Mouse (Mus musculus): ENCODE measurements at regions not wholly inside any gene's neighbourhood (a gene's known extent, or its start where the extent isn't known, plus 50 kb on each side); places are given as distances from the start of the nearest gene placed in this dataset.

DNA sequence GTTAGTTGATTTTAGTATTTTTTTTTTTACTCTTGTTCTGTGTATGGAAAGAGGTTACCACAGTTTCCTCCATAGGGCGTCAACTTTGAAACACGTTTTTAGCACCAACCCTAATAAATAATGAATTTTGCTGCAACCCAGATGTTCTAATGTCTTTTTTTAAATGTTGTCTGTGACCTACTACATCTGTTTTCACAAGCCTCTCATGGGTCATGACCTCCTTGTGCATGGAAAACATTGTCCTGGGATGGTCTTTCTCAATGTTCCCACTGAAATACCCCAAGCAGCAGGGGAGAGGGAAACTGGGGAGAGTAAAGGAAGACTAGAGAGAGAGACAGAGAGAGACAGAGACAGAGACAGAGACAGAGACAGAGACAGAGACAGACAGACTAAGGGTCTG, 67.2 kb upstream of the Btg1 start:
- TF ChIP-seq GATA4 (IDR thresholded peaks at IDR 0.05; ENCODE audit: insufficient replicate concordance, low read length), result no peak

DNA sequence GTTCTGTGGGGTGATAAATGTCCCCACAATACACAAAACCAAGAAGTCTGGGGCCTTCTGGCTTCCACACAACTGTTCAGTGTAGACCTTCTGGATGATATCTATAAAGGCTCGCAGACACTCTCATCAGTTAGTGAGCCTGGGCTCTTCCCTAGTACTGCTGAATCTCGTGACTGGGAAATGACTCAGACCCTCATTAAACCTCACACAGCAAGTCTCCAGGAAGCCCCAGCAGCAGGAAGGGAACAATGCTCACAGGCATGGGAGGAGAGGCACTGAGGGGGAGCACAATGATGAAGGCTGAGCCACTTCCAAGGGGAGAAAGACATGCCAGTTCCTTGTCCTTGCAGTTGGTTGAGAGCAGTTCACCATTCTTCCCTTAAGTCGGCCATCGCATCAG, 66.5 kb upstream of the Btg1 start:
- TF ChIP-seq GATA4 (IDR thresholded peaks at IDR 0.05; ENCODE audit: insufficient replicate concordance, low read length), result no peak

DNA sequence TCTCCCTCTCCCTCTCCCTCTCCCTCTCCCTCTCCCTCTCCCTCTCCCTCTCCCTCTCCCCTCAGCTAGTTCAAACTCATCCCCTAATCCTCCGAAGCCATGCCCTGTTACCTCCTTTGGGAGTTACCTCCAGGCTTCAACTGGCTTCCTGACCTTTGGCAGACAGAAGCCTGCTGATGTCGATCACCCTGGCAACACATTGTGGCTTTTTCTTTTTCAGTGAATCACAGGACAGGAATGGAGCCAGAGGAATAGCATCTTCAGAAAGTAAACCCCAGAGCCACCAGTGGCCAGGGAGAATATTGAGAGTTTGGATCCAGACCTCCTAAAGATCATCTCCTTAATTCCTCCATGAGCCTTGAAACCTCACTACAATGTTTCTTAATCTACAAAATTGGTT, 59.5 kb upstream of the Btg1 start:
- TF ChIP-seq GATA4 (IDR thresholded peaks at IDR 0.05; ENCODE audit: insufficient replicate concordance, low read length), result no peak

DNA sequence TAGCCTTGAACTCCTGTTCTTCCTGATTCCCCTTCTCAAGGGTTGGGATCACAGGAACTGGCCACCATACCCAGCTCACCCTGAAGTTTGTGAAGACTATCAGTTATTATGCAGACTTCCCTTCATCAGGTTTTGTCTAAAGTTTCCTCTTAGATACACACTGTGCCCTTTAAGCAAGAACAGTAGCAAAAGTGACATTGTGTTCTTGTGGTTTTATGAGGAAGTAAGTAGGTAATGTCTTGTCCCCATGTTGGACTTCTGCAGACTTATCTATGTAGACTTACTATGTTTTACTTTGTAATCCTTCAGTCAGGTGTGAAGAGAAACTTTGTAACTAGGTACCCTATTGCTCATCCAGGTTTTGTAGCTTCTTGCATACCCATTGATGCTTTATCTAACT, 51.5 kb upstream of the Btg1 start:
- TF ChIP-seq GATA4 (IDR thresholded peaks at IDR 0.05; ENCODE audit: insufficient replicate concordance, low read length), result no peak

Data from liver, adult (tissue).